ENCODE assay signal across 14 mouse cellular contexts in genomic region chr11:77483510-77484255, GRCm38 (mm10). TPM values are rescaled to one million over a fixed set of nuclear protein-coding genes. Genes with fewer than 3 reads are reported as not detected.
A peak's percentile ranks its signal among the peaks of the same experiment; 100 is the strongest.
DNase-seq lines count a peak whose midpoint lies in the region; ATAC-seq and TF ChIP-seq lines count a peak whose summit lies in the region.
"Had no signal": no experiment of that assay in that cellular context is flagged by ENCODE, and none has a peak within 500 bp of the region (broad histone marks: within the 10 kb centered on the region; RNA-seq: fewer than 3 reads in every experiment).

No protein-coding gene starts in this region.

- H3K9me3 ChIP-seq in neural tube, embryonic 15.5 days (replicated peaks): no peaks in the 10 kb centered on the region
- H3K9me3 ChIP-seq: embryonic facial prominence, embryonic 15.5 days; liver, embryonic 15.5 days; megakaryocyte, embryonic 14.5 days; stomach, embryonic 15.5 days had no signal

- DNase-seq in cerebellum, adult 2 months: no peak
- no peak for DNase-seq in cerebellum, postnatal 4 days (ENCODE audit: low spot score in 2 of 2)
- DNase-seq in 416B (ENCODE audit: low read depth): peak; percentile 65
- no peak for DNase-seq in frontal cortex, adult 2 months (ENCODE audit: extremely low spot score in 1 of 2, low spot score in 1 of 2)
- DNase-seq in right cerebral cortex, adult 18-20 months: no peak
- DNase-seq in gastrocnemius, postnatal 25 days: no peak
- DNase-seq: forebrain, postnatal 0 days had no signal

- H3K27me3 ChIP-seq in cerebellum, adult 2 months (ENCODE audit: control insufficient read depth, insufficient read depth, low read length): no peaks in the 10 kb centered on the region
- H3K27me3 ChIP-seq in neural tube, embryonic 15.5 days (replicated peaks): no peaks in the 10 kb centered on the region
- H3K27me3 ChIP-seq: embryonic facial prominence, embryonic 15.5 days; stomach, embryonic 15.5 days had no signal

- WGBS in cerebellum, adult 2 months: 81% methylated on average over 11 of the region's 11 CpGs
- WGBS in neural tube, embryonic 15.5 days: 73% methylated on average over 11 of the region's 11 CpGs

- ATAC-seq in neural tube, embryonic 15.5 days (ENCODE audit: low FRiP score): no peak
- ATAC-seq: forebrain, postnatal 0 days; intestine, postnatal 0 days had no signal

- H3K9ac ChIP-seq in neural tube, embryonic 15.5 days (replicated peaks): 0 out of 2 replicates have a peak overlapping the region, but pooled peaks have one; percentile 23
- H3K9ac ChIP-seq: embryonic facial prominence, embryonic 15.5 days; forebrain, postnatal 0 days; liver, embryonic 15.5 days; stomach, embryonic 15.5 days had no signal

- H3K4me1 ChIP-seq in cerebellum, adult 2 months (ENCODE audit: control insufficient read depth, insufficient read depth, low read length): peaks cover 40% of the 10 kb centered on the region
- H3K4me1 ChIP-seq in bone marrow macrophage, adult 2 months (ENCODE audit: control insufficient read depth, insufficient read depth, low read length): peaks cover 64% of the 10 kb centered on the region
- peaks cover 59% of the 10 kb centered on the region for H3K4me1 ChIP-seq in neural tube, embryonic 15.5 days

- no peaks in the 10 kb centered on the region for H3K36me3 ChIP-seq in neural tube, embryonic 15.5 days
- H3K36me3 ChIP-seq: embryonic facial prominence, embryonic 15.5 days; liver, embryonic 15.5 days; stomach, embryonic 15.5 days had no signal

- H3K4me3 ChIP-seq in cerebellum, adult 2 months (replicated peaks; ENCODE audit: insufficient read depth, low read depth, low read length): no peak overlapping the region
- H3K4me3 ChIP-seq in bone marrow macrophage, adult 2 months (ENCODE audit: insufficient read depth, low read length): no peak overlapping the region
- H3K4me3 ChIP-seq in neural tube, embryonic 15.5 days (replicated peaks): no peak overlapping the region
- H3K4me3 ChIP-seq: embryonic facial prominence, embryonic 15.5 days; liver, embryonic 15.5 days; megakaryocyte, embryonic 14.5 days; stomach, embryonic 15.5 days had no signal

- TF ChIP-seq CTCF in cerebellum, adult 2 months (IDR thresholded peaks at IDR 0.05; ENCODE audit: borderline replicate concordance, insufficient read depth, low read depth, low read length): no peak
- TF ChIP-seq CTCF in bone marrow macrophage, adult 2 months (IDR thresholded peaks at IDR 0.05; ENCODE audit: low read depth, low read length): no peak

- H3K4me2 ChIP-seq in neural tube, embryonic 15.5 days: no peak overlapping the region
- H3K4me2 ChIP-seq: embryonic facial prominence, embryonic 15.5 days; liver, embryonic 15.5 days; stomach, embryonic 15.5 days had no signal

- 0 out of 2 replicates have a peak overlapping the region, but pooled peaks have one; percentile 29 for H3K27ac ChIP-seq in cerebellum, adult 2 months (ENCODE audit: insufficient read depth, low read length)
- peak overlapping the region; percentile 60 for H3K27ac ChIP-seq in bone marrow macrophage, adult 2 months (ENCODE audit: insufficient read depth, low read depth, low read length)
- H3K27ac ChIP-seq in neural tube, embryonic 15.5 days (replicated peaks): no peak overlapping the region; the same call in 1 of the 2 replicates
- H3K27ac ChIP-seq: embryonic facial prominence, embryonic 15.5 days; liver, embryonic 15.5 days; stomach, embryonic 15.5 days had no signal

- no peak for TF ChIP-seq POLR2A in cerebellum, adult 2 months (IDR thresholded peaks at IDR 0.05; ENCODE audit: borderline replicate concordance, insufficient read depth, low read length)
- TF ChIP-seq POLR2A in bone marrow macrophage, adult 2 months (IDR thresholded peaks at IDR 0.05; ENCODE audit: borderline replicate concordance, low read depth, low read length): no peak

RNA-seq across cellular contexts. Expression of gene Ankrd13b, which starts 5.8 kb away (rescaled TPM):
- 106 and 114 TPM in 2 replicates for polyA plus RNA-seq in cerebellum, adult 2 months (2012; rRNA removed)
- 5.0 and 5.1 TPM in 2 replicates for polyA plus RNA-seq in bone marrow macrophage, adult 2 months (2012; ENCODE audit: insufficient read depth, insufficient read length, missing spikeins)
- 31.5 and 41.3 TPM in 2 replicates for polyA plus RNA-seq in neural tube, embryonic 15.5 days (2015; fragmentation: Nextera tagmentation; extraction: Ambion mirVana)
- polyA plus RNA-seq in frontal cortex, adult 2 months (2012; rRNA removed): 140 and 156 TPM in 2 replicates
- 1 to 10 TPM; 7.4 to 7.8 TPM for total RNA-seq in gastrocnemius, postnatal 25 days (2021)

RNA-seq across cellular contexts. Expression of gene Git1, which starts 9.7 kb away (rescaled TPM):
- polyA plus RNA-seq in cerebellum, adult 2 months (2012; rRNA removed): 106 and 110 TPM in 2 replicates
- polyA plus RNA-seq in bone marrow macrophage, adult 2 months (2012; ENCODE audit: insufficient read depth, insufficient read length, missing spikeins): 29.4 and 34.0 TPM in 2 replicates
- polyA plus RNA-seq in neural tube, embryonic 15.5 days (2015; fragmentation: Nextera tagmentation; extraction: Ambion mirVana): 13.9 and 14.0 TPM in 2 replicates
- 196 and 197 TPM in 2 replicates for polyA plus RNA-seq in frontal cortex, adult 2 months (2012; rRNA removed)
- total RNA-seq in gastrocnemius, postnatal 25 days (2021): 10 to 100 TPM; 24.1 to 24.6 TPM

RNA-seq across cellular contexts. Expression of gene Coro6, which starts 21.5 kb away (rescaled TPM):
- 134 and 148 TPM in 2 replicates for polyA plus RNA-seq in cerebellum, adult 2 months (2012; rRNA removed)
- not detected in 2 replicates for polyA plus RNA-seq in bone marrow macrophage, adult 2 months (2012; ENCODE audit: insufficient read depth, insufficient read length, missing spikeins)
- 1.3 and 1.5 TPM in 2 replicates for polyA plus RNA-seq in neural tube, embryonic 15.5 days (2015; fragmentation: Nextera tagmentation; extraction: Ambion mirVana)
- polyA plus RNA-seq in frontal cortex, adult 2 months (2012; rRNA removed): 130 and 142 TPM in 2 replicates
- 100 to 1,000 TPM; 146 to 148 TPM for total RNA-seq in gastrocnemius, postnatal 25 days (2021)

RNA-seq across cellular contexts. Expression of gene Abhd15, which starts 31.2 kb away (rescaled TPM):
- 0.98 and 1.0 TPM in 2 replicates for polyA plus RNA-seq in cerebellum, adult 2 months (2012; rRNA removed)
- polyA plus RNA-seq in bone marrow macrophage, adult 2 months (2012; ENCODE audit: insufficient read depth, insufficient read length, missing spikeins): 10.4 and 10.5 TPM in 2 replicates
- 2.1 and 3.4 TPM in 2 replicates for polyA plus RNA-seq in neural tube, embryonic 15.5 days (2015; fragmentation: Nextera tagmentation; extraction: Ambion mirVana)
- 0.48 and 0.66 TPM in 2 replicates for polyA plus RNA-seq in frontal cortex, adult 2 months (2012; rRNA removed)
- 1 to 10 TPM in 1 of 2 experiments, under 1 TPM in 1; 0.26 to 2.1 TPM for total RNA-seq in gastrocnemius, postnatal 25 days (2021)

RNA-seq across cellular contexts. Expression of gene Trp53i13, which starts 32.1 kb away (rescaled TPM):
- polyA plus RNA-seq in cerebellum, adult 2 months (2012; rRNA removed): 11.6 and 12.8 TPM in 2 replicates
- 13.1 and 15.7 TPM in 2 replicates for polyA plus RNA-seq in bone marrow macrophage, adult 2 months (2012; ENCODE audit: insufficient read depth, insufficient read length, missing spikeins)
- polyA plus RNA-seq in neural tube, embryonic 15.5 days (2015; fragmentation: Nextera tagmentation; extraction: Ambion mirVana): 15.3 and 20.3 TPM in 2 replicates
- polyA plus RNA-seq in frontal cortex, adult 2 months (2012; rRNA removed): 7.5 and 8.6 TPM in 2 replicates
- 1 to 10 TPM; 3.6 to 3.7 TPM for total RNA-seq in gastrocnemius, postnatal 25 days (2021)

Comparison
In these comparisons a context has a peak if more than half of its experiments do, and no peak if none do; other contexts are left out.
1. RNA of gene Coro6, which starts 21.5 kb away (polyA plus RNA-seq): 134 to 148 TPM in cerebellum, adult 2 months and 130 to 142 TPM in frontal cortex, adult 2 months; 1.3 to 1.5 TPM in neural tube, embryonic 15.5 days and not detected in bone marrow macrophage, adult 2 months; every median in the first group is over 10 times any median in the second.